Mouse (Mus musculus) B cell, adult 2 months (primary cell): Measurements from ENCODE around the gene Ubxn7.
A peak's percentile ranks its signal among the peaks of the same experiment; 100 is the strongest.

Source experiments
- DNase-seq, 2 experiments: peaks; one replicate each; pipeline ENCODE4 v3.0.0; 2022

Ubxn7 gene

DNA sequence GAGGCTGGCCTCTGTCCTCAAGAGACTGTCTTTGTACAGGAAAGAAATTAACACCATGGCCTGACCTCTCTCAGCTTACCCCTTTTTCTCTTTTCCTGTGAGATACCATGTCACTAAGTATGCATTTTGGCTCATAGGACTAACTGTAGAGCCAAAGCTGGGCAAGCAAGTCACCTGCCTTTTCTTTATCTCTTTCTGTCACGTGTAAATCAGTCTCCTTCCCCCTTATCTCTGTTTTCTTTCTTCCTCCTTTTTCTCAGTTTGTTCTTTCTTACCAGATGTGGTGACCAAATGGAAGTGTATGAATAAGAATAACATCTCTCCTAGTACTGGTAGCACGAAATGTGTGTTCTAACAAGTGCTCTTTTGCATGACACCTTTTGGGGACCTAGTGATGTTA lies 52.8 kb downstream of the Ubxn7 start:
- DNase-seq = no peak

DNA sequence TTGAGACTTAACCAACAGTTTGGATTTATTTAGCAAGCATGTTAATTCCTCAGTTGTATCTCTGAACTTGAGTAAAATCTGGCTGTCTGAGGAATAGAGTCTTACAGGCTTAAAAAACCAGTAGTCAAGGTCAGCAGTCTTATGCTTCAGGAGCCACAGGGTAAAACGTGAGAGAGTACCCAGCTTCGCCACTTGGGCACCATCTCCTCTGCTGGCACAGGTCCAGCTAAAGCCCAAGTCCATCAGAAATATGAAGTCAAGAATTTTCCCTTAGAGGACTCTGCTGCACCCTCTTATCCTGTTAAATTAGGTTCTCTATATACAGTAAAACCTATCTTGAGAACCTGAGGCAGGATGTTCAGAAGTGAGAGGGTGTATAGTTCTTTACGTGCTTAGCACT lies 54.8 kb downstream of the Ubxn7 start:
- no peak for DNase-seq

DNA sequence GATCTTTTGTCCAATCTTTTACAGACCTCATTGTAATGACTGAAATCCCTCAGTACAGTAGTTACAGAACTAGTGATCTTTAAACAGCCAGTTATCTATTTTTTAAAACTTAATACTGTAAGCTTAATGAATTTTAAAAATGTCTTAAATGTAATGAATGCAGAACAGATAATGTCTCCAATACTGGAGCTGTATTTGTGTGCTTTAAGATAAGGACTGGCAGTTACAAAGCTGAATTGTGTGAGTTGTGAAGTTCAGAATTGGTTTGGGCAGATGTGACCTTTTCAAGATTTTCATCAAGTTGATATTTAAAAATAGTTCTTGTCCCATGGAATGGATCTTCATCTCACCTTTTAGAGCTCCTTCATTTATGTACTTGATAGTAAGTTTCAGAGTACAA lies 57.0 kb downstream of the Ubxn7 start:
- no peak for DNase-seq

DNA sequence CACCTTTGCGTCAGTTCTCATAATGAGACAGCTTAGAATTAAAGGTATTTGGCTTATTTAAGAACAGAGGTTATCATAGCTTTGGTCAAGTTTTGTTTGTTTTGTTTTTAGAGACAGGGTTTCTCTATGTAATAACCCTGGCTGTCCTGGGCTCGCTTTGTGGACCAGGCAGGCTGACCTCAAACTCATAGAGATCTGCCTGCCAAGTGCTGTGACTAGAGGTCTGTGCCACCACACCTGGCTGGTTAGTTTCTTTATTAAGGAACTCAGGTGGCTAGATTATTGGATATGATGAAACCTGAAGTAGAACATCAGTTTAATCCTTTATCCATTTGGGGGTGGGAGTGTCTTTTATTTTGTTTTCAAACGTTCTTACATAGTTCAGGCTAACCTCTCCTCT lies 57.8 kb downstream of the Ubxn7 start:
- DNase-seq = no peak

DNA sequence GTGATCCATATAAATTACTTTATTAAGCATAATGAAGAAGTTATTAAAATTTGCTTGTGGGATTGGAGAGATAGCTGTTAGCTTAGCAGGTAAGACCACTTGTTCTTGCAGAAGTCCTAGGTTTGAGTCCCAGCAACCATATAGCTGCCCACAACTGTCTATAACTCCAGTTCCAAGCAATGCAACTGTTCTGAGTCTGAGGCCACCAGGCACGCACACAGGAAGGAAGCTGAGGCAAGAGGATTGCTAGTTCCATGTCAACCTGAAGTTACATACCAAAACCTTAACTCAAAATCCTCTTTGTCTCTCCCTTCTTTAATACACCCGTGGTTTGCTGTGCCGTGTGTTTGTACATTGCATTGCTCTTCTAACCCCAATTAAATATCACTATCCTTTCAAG lies 58.8 kb downstream of the Ubxn7 start:
- no peak for DNase-seq

DNA sequence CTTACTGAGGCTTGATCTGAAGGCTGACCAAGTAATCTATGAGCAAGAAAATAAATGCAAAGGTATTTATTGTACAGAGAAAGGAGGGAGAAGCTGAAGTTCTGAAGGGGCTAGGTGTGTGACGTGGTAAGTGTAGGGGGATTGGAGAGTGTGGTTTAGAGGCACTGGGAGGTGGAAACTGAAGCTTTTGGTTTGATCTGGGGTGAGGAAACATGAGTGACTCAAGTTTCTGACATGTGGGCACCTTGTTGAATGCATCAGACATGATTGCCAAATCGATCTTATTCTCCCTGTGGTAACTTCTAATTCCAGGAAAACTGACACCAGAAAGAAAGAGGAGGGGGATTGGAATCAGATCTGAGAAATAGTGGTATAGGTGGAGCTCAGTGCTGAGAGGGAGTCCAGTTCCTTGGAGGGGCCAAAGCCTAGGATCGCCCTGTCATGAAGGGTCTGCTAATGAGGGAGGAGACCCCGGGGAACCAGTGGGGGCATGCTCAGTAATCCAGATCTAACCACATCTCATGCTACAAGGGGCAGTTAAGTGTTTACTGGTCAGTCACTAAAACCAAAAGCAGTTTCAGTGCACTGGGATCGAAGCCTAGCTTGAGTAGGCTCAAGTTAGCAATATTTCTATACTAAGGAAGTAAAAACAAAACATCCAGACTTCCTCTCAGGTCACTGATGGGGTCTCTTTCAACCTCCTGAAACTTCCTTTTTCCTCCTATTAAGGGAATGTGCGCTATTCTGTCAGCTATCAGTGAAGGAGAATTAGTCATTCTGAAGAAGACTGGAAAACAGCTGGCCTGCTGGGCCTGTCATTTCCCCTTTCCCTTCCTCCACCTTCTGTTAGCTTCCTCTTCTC lies 63.9 kb downstream of the Ubxn7 start:
- DNase-seq = no peak

DNA sequence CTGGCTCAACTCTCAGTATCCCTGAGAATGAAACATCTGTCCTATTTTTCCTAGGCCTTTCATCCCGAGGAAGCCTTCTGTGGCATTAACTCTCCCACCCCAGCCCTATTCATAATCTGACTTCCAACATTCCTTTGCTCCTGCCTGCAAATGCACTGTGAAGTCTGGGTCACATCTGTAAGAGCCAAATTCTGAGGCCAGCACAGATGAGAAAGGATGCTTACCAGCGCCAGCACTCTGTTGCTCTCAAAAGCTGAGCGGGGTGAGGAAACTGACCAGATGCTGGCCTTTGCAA lies 64.4 kb downstream of the Ubxn7 start:
- no peak for DNase-seq

DNA sequence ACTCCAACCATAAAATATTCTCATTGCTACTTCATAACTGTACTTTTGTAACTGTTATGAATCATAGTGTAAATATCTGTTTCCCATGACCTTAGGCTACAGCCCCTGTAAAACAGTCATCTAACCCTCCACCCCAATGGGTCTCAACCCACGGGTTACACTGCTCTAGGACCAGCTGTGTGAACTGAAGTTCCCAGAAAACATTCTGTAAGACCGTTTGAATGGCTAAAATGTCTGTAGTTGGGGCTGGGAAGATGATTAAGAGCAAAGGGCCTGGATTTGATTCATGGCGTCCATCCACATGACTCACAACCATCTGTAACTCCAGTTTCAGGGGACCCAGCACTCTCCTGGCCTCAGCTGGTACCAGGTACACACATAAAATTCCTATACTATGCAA lies 66.1 kb downstream of the Ubxn7 start:
- no peak for DNase-seq

DNA sequence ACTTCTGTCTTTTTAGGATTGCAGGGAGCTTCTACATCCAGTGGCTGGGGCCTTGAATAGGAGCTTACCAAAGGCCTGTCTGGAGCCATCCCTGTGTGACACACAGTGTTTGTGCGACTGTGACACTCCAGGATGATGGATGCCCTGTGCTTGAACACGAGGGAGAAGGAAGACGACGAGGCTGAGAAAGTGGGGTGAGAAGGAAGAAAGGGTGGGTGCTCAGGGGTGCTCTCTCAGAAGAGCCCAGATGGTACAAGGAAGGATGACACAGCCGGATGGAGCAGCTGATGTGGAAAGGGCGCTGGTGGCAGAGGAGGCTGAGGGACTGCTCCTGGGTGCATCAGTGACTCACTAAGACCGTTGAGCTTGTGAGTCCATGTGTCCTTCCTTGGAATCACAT lies 68.2 kb downstream of the Ubxn7 start, which contains the start of gene Tm4sf19:
Gene Tm4sf19 (plus strand): TSS at position 240 of the 400 bp plus-strand sequence.
- no peak for DNase-seq

DNA sequence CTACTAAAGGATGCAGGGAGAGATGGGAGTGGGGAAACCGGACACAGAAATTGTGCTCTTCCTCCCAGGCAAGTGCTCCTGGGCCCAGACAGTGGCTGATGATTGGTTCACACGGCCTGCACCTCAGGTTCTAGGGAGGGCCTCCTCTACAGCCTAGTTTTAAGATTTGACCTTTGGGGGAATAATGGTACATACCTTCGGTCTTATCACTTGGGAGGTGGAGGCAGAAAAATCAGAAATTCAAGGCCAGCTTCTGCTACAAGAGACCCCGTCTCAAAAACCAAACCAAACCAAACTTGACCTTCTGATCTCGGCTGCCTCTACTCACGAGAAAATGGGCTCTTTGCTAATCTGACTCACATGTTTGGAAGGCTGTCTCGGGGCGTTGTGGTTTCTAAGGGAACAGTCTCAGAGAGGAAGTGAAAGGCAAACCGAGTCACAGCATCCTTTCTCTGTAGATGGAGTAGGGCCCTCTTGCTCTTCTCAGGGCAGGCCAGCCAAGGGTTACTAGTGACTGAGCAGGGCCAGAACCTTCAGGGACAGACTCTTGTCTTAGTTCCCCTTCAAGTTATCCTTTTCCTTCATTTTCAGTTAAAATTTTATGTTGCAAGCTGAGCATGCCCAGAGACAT lies 69.4 kb downstream of the Ubxn7 start:
- DNase-seq = peak; percentile 63 to 67

DNA sequence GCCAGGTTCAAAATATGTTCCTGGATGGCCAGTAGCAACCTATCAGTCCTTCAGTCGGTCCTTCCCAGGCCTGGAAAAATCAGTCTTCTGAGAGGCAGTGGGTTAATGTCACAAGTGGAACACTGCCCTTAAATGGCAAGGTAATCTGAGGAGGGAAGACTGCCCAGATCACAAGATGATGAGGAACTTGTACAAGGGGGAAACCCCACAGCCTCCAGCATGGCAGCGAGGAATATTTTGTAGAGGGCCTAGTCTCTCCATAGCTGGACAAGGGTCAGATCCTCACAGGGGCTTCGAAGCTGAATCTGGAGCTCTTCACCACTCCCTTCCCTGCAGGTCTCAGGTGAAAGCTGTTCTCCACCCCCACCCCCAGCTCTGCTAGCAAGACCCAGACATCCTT lies 70.8 kb downstream of the Ubxn7 start:
- peak; percentile 29 to 34 for DNase-seq

DNA sequence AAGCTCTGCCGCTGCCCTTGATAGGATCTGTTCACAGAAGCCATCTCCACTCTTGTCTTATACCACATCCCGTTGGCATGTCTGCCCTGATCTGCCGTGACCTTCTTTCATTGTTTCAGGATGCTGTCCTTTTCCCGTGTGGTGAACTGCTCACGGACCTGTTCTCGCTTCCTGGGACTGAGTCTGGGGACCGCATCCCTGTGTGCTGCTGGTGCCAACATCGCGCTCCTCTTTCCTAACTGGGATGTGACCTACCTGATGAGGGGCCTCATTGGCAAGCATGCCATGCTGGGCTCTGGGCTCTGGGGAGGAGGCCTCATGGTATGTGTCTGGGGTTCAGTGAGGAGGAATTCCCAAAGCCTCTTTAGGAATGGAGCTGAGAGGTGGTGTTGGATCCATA lies 73.7 kb downstream of the Ubxn7 start:
- no peak for DNase-seq

DNA sequence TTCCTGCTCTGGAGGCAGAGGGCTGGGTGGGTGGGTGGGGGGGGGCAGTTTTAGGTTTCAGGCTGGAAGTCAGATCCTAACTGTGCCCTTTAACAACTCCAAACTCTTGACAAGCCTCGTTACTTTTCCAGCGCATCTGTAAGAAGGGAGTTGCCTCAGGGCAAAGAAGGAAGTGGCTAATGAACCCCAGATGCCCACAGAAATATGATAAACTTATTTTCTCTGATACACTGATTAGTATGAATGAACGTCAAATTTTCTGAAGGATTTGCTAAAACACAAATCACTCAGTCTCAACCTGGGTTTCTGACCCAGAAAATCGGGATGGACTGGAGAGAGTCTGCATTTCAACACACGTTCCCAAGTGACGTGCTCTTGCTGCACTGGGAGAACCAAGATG lies 74.6 kb downstream of the Ubxn7 start:
- no peak for DNase-seq

DNA sequence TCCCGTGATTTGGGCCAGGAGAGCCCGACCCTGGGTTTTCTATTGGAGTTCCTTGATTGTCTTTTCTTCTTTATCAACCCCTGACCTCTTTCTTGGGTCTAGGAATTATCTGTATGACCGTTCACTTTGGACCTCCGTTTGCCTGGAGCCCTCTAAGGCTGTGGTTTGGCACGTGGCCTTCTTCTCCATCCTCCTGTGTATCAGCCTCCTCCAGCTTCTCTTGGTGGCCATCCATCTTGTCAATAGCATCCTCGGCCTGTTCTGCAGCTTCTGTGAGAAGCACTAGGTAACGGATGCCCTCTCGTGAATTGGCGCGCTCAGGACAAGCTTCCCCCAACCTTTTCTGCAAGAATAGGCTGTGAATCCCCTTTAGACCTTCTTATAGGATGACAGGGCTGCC lies 75.7 kb downstream of the Ubxn7 start:
- DNase-seq = no peak

DNA sequence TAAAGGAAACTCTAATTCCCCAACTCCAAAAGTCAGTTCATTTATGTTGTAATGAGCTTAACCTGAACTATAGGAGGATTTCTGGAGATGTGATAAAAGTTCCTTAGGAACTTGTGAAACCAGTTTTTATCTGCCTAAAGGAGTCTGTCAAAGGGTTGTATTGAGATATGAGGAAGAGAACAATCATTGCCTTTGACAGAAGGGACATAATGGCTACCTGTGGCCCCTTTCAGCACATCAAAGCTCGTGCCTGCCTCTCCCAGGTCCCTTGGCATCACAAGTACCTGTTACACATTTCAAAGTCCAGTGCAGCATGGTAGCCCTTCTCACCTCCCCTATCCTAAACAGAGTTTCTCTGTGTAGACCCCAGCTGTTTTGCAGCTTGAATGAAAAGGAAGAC lies 85.4 kb downstream of the Ubxn7 start:
- DNase-seq = no peak

DNA sequence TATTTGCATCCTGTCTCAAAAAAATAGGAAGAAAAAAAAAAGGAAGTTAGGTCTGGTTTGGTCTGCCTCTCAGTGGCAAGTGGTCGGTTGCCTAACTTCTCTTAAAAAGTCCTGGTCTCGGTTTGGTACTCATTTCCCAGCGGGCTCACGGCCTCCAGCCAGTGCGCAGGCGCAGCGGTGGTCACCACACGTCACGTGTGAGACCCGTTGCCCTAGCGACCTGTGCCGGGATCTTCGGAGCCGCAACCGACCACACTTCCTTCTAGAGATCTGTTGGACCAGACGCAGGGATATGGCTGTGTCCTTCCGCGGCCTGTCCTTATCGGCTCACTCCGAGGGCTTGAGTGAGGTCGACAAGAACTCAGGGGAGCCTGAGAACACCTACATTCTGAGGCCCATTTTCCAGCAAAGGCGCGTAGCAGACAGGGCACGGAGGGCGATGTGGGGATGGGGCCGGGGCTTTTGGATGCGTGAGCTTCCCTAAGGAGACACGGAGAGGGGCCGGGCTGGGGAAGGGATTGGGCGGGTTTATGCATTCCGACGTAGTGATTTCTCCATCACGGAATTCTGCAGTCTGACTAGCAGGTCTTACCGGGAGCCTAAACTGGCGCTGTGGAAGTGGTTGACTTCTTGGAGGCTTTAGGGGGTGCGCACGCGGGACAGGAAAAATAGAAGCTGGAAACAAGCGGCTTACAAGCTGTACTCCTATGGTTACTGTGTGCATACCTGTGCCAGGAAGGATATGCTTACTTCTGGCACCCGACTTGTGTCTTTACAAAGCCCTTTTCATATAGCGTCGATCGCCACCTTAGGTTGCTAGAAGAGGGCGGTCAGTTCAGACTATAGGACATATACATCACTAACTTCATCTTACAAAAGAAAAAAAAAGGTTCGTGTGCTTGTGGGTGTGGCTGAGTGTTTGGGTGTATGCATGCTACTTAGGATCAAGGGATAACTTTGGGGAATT lies 87.7 kb downstream of the Ubxn7 start, which contains the start of gene Tctex1d2:
Gene Tctex1d2 (plus strand): TSS at position 186 of the 967 bp plus-strand sequence.
- peak; percentile 92 to 94 for DNase-seq

DNA sequence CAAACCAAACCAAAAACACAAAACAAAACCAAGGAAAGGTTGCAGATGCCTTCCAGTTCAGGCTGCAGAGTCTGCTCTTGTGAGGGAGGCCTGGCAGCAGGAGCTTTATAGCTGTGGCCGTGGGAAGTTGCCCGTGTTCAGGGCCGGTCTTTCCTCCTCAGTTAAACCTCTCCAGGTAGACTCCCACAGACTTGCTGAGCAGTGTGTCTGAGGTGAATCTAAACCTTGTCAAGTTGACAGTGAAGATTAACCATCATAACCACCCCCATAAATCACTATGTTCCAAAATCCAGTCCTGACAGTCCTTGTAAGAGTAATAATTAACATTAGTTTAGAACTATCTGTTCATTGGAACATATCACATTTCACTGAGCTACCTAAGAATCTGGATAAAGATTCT lies 95.4 kb downstream of the Ubxn7 start:
- DNase-seq = no peak

DNA sequence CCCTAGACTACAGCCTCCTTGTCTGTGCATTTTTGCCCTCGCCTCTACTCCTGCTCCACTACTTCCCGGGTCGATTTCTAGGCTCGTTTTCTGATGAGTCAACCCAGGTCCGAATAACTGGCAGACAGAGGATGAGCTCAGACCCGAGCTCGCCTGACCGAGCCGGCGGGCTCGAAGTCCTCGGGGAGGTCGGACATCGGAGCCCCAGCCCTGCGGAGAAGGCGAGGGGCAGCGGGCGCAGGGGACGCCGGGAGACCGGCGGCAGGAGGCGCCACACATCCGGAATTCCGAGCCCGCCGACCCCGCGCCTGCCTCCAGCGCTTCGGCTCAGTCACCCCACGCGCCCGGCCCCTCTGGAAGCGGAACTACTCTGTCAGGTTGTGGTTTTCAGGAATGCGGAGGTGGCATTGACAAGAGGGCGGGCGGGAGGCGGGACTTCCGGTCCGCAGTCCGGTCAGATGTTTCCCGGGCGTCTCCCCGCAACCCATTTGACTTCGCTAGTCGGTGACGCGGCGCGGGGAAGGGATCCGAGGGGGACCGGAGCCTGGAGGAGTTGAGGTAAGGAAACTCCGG lies 98.5 kb downstream of the Ubxn7 start, which contains the start of gene Pcyt1a:
Gene Pcyt1a (plus strand): TSS at position 448 of the 573 bp plus-strand sequence.
- peak; percentile 75 to 77 for DNase-seq

DNA sequence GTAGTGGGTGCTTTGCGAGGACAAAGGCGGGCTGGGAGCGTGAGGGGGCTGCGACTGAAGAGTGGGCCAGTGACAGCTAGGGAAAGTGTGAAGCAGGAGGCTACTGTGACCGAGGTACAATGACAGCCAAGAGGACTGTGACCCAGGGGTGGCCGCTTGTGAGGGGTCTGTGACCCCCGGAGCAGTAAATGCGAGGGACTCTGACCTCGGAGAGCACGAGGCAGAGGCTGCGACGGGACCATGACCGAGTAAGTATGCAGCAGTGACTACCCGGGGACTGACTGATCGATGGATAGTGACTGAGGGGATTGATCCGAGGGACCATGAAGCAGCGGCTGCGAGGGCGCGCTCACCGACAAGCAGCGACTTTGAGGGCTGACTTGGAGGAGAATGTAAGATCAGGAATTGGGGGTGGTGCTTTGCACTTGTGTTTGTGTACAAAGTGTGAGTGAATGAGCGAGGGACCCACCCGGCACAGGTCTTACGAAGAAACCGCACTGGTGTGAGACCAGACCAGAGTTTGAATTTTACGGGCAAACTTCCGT lies 99.1 kb downstream of the Ubxn7 start:
- DNase-seq = peak in 1 of 2 experiments; percentile 51

DNA sequence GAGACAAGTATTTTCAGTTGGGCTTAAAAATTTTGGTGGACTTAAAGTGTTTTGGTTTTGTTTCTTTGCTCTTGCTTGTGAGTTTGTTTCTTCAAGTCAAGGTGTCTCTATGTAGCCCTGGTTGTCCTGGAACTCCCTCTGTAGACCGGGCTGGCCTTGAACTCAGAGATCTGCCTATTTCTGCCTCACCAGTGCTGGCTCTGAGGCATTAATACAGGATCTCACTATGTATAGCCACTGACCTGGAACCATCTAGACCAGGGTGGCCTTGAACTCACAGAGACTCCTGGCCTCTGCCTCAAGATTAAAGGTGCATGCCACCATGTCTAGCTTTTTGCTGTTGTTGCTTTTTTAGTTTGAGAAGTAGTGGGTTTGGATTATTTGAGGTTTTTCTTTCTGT lies 99.9 kb downstream of the Ubxn7 start:
- peak; percentile 11 to 19 for DNase-seq

DNA sequence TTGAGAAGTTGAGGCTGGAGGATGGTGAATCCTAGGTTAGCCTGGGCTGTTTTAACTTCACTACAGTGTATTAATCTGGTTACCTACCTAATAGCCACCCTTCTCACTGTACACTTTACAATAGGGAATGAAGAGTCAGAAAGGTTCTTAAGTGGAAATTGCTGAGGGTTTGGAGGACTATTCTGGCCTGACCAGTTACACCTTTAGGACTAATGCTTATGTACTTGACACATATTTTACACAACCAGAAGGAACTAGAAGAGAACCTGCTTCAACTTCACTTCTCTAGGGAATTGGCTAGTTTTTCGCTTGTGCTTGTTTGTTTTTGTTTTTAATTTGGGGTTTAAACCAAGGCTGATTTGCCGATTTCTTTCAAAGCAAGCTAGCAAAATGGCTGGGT lies 101.1 kb downstream of the Ubxn7 start:
- no peak for DNase-seq

DNA sequence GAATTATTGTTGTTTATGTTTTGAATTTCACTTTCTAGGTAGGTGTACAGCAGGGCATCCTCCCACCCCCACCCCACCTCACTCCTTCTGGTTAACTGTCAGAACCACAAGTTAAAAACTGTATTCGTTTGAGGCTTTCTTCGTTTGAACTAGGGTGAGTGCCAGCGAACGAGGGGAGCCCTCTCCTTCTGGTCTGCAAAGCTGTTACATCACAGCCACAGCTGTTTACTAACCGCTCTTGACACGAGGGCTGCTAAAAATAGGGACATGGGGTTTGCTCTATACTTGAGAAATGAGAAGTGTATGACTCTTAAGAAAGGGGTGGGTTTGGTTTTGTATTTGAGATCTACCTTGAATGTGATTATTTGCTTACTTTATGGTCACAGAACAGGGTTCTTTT lies 102.0 kb downstream of the Ubxn7 start:
- DNase-seq = peak; percentile 68 to 71

DNA sequence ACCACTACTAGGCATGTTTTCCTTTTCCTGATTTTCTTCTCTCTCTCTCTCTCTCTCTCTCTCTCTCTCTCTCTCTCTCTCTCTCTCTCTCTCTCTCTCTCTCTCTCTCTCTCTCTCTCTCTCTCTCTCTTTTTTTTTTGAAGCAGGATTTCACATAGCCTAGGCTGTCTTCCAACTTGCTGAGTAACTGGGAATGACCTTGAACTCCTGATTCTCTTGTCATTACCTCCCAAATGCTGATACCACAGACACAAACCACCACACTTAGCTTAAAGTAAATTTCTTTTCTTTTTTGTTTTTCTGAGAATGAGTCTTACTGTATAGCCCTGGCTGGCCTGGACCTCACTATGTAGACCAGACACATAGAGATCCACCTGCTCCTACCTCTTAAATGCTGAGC lies 102.6 kb downstream of the Ubxn7 start:
- no peak for DNase-seq
